Mouse (Mus musculus) brain, embryonic 14.5 days (tissue): ENCODE measurements around the gene Crkl.
"Not testable (repeated sequence)": the region's sequence is repeated elsewhere in the genome, so short reads cannot be mapped to it uniquely, and the experiment has no call there.

Experiments
- CTCF ChIP-seq: fragments of 200-500 bp; IDR thresholded peaks from 2 replicates; pipeline ENCODE4 v1.5.1; 2012; ENCODE audit warnings: inconsistent platforms, mild to moderate bottlenecking, moderate library complexity, borderline replicate concordance; ENCODE audit not compliant: insufficient read depth, insufficient read length; ENCODE audit errors: extremely low read depth
- POLR2A ChIP-seq: fragments of 200-500 bp; IDR thresholded peaks from 2 replicates; pipeline ENCODE4 v1.6.1; 2012; ENCODE audit warnings: mild to moderate bottlenecking, inconsistent platforms, borderline replicate concordance; ENCODE audit not compliant: poor library complexity, insufficient read depth, insufficient read length, severe bottlenecking; ENCODE audit errors: extremely low read depth

DNA sequence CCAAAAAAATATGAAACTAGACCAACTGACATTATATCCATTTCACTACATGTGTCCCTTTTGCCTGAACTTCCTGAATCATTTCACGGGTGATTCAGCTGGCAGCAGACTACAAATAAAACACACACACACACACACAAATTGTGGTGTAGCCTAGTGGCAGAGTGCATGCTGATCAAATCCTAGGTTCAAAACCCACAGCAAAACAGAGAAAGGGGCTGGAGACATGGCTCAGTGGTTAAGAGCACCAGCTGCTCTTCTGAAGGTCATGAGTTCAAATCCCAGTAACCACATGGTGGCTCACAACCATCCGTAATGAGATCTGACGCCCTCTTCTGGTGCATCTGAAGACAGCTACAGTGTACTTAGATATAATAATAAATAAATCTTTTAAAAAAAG is 56.2 kb downstream of the Crkl start:
- not testable (repeated sequence) for TF ChIP-seq CTCF, POLR2A
